Mouse (Mus musculus) large intestine, adult 2 months (tissue): ENCODE results near the gene Dppa5a. TPM values are rescaled to one million over a fixed set of nuclear protein-coding genes. Genes with fewer than 3 reads are reported as not detected.
A peak's percentile ranks its signal among the peaks of the same experiment; 100 is the strongest.
"Not testable (repeated sequence)": the region's sequence is repeated elsewhere in the genome, so short reads cannot be mapped to it uniquely, and the experiment has no call there.

ENCODE experiments used
- DNase-seq: peaks from one replicate; pipeline ENCODE4 v3.0.0-alpha.2; 2012; ENCODE audit warnings: low read depth, low spot score
- WGBS: fragments of 180-500 bp; shearing (Covaris S2); methylation state at CpG from one replicate; pipeline ENCODE4 v1.1.7; 2018; 5-methylcytosine and 5-hydroxymethylcytosine counted together
- polyA plus RNA-seq: library from polyadenylated mRNA; depleted of rRNA; stranded (reverse); fragments of >200 nt; gene quantifications from 2 replicates; pipeline ENCODE4 v1.2.3, GENCODE M21; 2012

Dppa5a gene
- polyA plus RNA-seq, 1 experiment, result not detected

DNA sequence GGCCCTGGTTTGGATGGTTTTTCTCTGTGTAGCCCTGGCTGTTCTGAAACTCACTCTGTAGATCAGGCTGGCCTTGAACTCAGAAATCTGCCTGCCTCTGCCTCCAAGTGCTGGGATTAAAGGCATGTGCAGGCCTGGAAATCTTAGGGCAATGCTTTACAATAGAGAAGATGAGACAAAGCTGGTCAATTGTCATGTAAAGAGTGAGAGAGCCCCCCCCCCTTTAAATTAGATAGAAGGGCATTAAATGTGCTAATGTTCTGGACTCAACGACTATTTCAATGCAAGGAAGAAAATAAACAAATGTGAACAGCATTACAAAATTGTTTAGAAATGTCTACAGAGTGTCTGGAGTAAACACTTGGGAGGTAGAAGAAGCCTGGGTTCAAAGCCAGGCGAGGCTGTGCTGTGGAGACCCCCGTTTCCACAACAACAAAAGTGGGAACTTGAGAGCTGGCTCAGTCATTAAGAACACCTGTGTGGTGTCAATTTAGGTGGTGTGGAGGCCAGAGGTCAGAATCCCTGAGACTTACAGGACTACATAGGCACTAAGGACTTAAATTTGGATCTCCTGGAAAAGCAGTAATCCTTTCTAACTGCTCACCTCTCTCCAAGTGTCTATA, 805 bp upstream of the Dppa5a start:
- no peak for DNase-seq

DNA sequence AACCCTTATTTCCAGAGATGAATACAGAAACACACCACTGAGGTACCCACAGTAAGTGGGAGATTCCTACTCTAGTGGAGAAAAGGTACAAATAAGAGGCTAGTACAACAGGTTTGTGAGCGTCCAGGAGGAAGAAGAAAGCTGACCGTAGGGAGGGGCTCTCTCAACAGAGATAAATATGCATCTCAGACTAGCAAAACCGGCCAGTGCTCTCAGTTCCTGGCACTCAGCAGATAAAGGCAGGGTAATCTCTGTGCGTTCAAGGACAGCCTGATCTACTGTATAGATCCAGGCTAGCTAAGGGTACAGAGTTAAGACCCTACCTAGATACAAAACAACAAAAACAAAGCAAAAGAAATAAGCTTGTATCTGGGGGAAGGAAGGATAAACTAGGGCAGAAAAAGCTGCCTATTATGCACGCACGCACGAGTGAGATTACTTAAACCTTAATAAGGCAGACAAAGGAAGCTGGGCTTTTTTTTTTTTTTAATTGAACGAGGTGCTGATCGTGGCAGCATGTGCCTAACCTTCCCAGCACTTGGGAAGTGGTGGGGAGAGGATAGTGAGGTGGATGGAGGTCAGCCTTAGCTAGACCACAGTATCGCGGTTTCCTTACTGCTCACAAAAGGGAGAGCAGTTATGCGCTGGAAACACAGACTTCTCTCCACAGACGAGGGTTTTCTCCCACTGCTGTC, 2.0 kb downstream of the Dppa5a start:
- 53% methylated on average over 13 of the region's 13 CpGs for WGBS
- no peak for DNase-seq

More for the DNA sequence above, 805 bp upstream of the Dppa5a start:
- WGBS, result 75% methylated on average over 3 of the region's 3 CpGs

DNA sequence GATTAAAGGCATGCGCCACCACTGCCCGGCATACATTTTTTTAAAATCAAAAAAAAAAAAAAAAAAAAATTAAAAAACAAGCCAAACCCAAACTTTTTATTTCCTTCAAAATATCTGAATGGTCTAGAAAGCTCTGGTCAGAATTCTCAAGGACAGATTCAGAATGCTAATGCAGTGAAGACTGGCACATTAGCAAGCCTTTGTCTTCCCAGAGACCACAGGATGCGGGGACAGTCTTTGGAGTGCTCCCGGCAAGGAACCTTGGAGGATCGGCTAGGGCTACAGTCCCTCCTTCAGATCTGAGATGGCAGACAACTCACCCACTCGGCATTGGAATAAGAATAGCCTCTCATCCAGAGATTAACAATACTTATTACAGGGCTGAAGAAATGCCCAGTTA, 3.3 kb downstream of the Dppa5a start:
- 97% methylated on average over 6 of the region's 6 CpGs for WGBS
- DNase-seq, result no peak

DNA sequence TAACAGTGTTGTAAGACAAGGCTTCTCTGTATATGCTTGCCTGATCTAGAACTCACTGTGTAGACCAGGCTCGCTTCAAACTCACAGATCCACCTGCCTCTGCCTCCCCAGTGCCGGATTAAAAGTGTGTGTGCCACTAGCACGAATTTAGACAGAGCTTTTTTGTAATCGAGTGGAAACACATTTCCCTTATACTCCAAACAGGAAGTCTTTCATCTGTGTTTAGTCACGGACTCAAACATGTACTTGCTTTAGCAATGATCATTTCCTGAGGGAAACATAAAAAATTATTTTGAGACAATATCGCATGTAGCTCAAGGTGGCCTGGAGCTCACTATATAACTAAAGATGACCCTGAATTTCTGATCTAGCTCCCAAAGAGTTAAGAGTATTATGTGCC, 4.6 kb downstream of the Dppa5a start:
- DNase-seq, result no peak
- 60% methylated on average over 6 of the region's 6 CpGs for WGBS

DNA sequence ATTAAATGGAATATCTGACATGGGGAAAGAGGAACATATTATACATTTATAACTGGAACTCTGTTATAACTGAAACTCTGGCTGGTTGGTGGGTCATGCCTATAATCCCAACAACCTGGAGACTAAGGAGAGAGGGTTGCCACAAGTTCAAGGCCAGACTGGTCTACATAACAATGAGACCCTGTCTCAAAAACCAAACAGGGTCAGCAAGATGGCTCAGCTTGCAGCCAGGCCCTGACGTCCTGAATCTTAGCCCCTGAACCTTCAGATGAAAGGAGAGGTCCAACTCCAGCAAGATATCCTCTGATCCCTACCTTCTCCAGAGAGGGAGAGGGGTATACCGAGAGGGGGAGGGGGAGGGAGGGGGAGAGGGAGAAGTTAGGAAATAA, 7.5 kb downstream of the Dppa5a start:
- DNase-seq, result no peak
- WGBS, result 47% methylated on average over 2 of the region's 2 CpGs

DNA sequence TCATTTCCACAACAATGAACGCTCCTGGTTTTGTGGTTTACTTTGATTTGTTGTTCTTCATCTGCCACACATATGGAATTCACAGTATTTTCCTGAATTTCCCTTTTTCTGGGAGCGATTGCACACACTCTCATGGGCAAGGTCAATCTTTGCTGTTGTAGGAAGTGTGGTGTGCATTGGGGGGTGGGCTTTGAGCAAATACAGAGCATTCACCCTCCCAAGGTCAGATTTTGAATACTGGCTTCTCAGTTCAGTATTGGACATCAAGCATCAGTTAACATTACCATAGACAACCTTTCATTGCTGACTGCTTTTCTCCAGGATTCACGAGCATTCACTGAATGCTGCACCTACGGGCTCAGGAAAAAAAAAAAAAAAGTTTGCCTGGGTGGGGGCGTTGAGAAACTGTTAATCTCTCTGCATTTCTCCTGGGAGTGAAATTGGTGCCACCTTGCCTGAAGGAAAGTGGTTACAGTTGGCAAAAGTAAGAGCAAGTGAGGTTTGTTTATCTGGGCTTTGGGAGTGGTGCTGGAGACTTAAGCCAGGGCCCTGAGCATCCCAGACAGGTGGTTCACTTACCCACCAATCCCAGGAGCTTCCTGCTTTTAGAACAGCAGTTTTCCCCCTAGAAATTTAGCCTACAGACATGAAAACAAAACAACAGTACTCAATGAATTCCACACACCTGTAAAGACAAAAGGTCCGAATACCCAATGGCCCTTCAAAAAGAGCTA, 8.1 kb downstream of the Dppa5a start:
- no peak for DNase-seq
- 84% methylated on average over 6 of the region's 6 CpGs for WGBS

DNA sequence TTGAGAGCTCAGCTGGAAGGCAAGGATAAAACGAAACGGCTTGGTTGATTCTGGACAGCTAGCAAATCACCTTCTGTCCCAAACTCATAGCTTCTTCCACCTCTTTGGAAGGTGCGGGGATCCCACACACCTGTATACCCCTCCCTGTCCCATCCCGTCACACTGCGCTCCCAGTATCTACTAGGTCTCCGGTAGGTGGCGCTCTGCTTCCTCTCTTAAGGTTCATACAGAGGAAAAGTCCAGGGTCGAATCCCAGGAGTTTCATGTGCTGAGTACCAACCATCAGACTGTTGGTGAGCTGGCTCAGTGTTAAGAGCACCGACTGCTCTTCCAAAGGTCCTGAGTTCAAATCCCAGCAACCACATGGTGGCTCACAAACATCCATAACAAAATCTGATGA, 9.9 kb downstream of the Dppa5a start:
- WGBS, result 12% methylated on average over 9 of the region's 9 CpGs
- peak; percentile 42 for DNase-seq

DNA sequence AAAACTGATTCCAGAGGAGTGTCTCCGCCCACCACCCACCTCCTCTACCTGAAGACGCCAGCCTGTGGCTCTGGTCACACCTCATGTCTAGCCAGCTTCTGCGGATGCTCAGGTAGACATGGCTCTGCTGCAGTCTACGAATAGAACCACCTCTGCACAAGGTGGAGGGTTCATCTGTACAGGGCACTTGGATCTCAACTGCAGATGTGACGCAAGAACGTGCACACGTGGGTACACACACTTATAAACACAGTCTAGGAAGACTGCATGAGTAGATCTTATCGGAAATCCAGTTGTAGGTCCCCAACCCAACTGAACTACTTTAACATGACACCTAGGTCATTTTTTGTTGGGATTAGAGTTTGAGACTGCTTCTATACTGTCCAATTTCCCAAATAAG, 12.4 kb downstream of the Dppa5a start, which contains the start of gene Gsta2:
Gsta2 (minus strand) TSS at position 178 of the 400 bp plus-strand sequence.
- WGBS, result 86% methylated on average over 8 of the region's 8 CpGs
- DNase-seq, result no peak

DNA sequence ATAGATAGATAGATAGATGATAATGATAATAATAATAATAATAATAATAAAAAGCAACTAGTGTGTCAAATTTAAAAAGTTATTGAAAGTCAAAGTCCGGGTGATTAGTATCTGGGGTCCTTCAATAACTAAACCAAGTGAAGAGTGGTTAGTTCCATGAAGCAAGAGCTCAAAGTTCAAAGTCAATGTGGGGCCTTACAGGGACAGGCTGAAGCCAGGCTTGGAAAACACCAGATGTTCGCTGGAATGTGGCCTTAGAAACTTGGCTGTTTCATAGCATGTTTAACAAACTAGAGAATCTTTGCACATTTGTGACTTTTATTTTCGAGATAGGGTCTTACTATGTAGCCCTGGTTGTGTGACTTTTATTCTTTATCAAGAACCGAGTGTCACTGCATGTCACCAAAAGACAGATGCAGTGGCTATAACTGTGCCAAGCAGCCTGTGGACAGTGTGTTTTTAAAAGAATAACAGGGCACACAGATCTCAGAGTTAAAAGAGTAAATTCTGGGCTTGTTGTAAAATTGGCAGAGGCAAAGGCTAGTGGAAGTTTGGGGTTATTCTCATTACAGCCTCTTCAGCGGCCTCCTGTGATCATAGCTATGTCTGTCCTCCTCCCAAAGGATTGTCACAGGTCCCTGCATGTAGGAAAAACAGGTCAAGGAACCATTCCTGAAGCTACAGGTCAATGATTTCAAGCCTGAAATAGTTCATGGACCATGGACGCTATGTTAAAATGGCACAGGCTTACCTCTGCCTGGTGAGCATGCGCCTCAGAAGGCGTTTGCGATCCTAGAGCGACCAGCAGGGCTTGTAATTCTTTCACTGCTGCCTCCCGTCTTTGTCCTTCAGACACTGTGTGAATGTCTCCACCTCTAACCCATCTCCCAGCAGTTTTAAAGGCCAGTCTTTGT, 13.1 kb downstream of the Dppa5a start:
- no peak for DNase-seq
- 69% methylated on average over 11 of the region's 11 CpGs for whole genome bisulfite sequencing

DNA sequence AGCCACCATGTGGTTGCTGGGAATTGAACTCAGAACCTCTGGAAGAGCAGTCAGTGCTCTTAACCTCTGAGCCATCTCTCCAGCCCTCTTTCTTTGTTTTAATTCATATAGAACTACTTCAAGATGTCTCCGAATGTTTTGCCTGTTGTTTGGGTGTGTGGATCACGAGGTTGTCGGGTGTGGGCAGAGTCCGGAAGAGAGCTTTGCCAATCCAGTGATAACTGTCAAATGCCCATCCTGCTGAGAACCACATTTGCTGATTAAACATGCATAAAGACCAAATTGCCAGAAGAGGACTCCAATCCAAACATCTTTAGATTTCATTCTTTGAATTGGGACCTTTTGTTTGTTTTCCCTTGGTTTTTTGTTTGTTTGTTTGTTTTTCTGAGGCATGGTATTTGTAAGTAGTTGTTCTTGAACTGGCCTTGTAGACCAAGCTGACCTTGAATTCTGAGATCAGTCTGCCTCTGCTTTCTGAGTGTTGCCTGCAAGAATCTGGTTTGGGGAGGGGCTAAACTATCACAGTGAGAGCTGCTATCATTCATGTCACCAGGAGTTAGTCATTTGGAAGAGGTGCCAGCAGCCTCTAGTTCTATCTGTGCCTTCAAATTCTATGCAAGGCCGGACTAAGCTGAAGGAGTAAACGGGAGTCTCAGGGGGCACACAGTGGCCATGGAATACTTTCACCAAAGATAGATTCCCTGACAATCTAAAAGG, 16.3 kb downstream of the Dppa5a start:
- DNase-seq, result no peak
- WGBS, result 74% methylated on average over 6 of the region's 6 CpGs

DNA sequence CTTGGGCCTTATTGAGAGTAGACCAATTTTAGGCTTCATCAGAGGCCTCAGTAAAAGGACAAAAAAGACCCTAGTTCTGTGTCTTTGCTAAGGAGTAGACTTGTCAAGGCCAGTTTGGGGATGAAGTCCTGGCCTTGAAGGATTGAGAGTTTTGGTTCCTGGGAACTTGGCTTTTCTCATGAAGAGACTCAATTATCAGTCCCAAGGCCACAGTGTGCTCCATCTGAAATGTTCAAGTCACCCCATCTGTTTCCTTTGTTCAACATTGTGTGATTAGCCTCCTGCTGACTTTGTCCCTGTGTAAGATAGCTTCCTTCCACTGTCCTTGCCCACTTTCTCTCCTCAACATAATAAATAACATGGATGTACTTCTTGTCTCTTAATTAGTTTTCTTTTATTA, 18.0 kb downstream of the Dppa5a start:
- not testable (repeated sequence) for DNase-seq

DNA sequence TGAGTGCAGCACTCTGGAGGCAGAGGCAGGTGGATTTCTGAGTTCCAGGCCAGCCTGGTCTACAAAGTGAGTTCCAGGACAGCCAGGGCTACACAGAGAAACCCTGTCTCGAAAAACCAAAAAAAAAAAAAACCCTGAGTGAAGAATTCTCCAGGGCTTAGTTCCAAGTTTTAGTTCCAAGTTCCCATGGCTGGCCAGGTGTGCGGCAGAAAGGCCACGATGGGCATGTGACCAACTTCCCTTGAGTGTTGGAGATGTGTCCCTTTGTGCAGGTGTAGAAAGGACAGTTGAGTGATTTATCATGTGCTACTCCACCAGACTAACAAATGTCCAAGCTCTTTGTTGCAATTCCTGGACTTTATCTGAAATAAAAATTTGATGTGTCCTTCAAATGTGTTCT, 18.8 kb downstream of the Dppa5a start:
- 57% methylated on average over 3 of the region's 3 CpGs for WGBS
- not testable (repeated sequence) for DNase-seq

DNA sequence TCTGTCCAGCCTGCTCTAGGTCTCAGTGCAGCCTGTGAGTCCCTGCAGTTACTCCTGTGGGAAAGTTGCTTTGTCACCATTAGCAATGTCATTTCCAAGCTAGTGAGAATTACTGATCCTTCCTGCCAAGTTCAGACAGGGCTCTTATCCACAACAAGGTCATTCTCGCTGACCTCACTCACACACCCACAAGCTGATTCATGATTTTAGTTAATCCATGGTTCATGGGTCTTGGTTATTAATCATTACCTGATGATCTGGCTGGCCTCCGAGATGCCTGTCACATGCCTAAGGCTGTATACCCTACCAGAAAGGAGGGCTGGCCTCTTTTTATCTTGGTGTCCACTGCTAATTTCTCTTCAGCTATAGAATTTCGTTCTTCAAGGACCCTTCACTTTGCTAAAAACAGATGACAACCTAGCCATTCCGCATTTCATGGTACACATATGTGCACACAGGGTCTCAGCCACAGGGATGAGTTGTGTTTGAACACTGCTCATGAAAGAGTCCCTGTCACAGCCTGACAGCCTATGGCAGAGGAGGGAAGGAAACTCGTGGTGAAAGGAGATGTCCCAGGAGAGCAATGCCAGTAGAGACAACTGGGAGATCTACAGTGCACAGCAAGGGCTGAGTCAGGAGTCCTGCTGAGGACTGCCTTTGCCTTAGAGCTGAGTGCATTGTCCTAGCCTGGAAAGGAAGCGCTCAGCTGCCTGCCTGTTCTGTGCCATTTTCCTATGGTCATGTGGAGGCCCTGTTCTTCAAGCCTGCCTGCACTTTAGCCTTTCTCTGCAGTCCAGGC, 19.6 kb downstream of the Dppa5a start:
- not testable (repeated sequence) for DNase-seq

DNA sequence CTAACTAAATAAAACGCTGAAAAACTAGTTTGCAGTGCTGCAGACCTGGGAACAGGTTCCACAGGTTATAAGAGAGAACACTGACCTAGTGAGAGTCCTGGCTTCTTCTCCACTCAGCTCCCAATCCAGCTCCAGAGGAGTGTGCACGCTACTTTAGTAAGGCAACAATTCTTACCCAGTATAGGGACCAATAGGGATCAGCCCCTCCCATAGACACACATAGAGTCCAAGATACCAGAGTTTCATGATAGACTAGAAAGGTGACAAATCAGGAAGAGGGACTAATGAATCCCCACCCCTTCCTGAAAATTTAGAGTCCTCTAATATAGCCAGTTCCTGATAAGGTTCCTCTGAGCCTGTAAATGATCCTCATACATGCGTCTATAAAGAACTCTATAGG, 21.0 kb downstream of the Dppa5a start:
- DNase-seq, result no peak
- 33% methylated on average over 3 of the region's 3 CpGs for WGBS

More for the DNA sequence above, 19.6 kb downstream of the Dppa5a start:
- WGBS, result 58% methylated on average over 6 of the region's 6 CpGs

DNA sequence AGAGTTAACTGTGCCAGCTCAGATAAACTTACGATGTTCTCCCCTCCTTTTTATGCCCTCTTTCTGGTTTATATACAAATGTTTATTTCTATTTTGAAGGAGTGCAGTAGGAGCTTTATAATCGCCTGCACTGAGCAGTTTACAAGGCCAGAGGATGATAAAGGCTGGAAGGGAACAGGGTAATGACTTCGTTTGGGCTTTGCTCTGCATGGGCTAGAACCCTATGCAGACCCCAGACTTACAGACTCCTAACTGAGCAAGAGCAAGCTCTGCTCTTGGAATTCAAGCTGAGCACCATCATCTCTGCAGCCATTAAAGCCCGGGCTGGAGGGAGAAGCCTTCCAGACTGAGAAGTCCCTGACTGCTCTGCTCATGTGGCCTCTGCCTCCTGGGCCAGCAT, 22.7 kb downstream of the Dppa5a start:
- 31% methylated on average over 4 of the region's 4 CpGs for WGBS
- not testable (repeated sequence) for DNase-seq

DNA sequence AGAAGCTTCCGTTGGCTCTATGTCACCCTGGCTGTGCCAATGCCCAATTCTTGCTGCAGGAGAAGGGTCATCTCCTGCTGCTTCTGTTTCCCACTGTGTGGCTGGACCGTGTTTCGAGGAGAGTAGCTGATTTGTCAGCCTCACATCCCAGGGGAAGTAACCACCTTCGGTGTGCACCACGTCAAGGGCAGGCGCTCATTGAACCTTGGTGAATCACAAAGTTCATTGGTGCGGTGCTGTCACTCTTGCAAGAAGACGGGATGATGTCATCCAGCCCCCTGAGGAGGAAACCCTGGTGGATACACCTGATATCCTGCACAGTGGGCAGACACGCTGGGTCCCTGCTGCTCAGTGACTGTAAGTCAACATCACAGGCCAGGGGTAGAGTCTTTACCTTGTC, 24.9 kb downstream of the Dppa5a start:
- DNase-seq, result not testable (repeated sequence)
- 87% methylated on average over 9 of the region's 9 CpGs for WGBS

DNA sequence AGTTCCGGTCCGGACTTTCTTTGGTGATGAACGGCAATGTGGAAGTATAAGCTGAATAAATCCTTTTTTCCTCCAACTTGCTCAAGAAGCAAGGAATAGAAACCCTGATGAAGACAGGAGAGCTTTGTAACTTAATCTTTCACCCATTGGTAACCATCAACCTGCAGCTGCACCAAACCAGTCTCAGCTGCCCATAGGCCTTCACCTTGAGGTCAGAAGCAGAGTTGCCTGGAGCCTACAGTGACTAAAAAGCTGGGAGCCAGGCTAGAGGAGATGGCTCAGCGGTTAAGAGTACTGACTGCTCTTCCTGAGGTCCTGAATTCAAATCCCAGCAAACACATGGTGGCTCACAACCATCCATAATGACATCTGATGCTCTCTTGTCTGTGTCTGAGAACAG, 25.5 kb downstream of the Dppa5a start:
- WGBS, result 89% methylated on average over 4 of the region's 4 CpGs
- not testable (repeated sequence) for DNase-seq

DNA sequence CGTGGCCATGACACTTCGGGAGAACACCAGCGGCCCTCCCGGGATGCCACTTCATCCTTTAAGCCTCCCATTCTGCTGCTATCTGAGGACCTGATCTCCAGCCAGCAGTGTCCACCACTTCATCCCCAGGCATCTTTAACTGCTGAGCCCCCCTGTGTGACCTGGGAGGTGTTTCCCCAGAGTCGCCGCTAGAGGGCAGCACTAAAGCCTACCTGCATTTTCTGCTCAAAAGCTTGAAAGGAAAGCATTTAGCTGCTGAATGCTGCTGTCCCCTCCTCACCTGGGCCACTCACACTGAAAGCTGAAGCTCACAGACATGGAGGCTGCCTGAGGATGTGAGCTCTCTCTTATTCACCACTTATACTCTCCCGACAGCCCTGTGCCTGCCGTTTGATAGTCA, 27.7 kb downstream of the Dppa5a start:
- WGBS, result 27% methylated on average over 8 of the region's 8 CpGs
- not testable (repeated sequence) for DNase-seq
